Mouse (Mus musculus): ENCODE measurements around the gene Nek5.

- TF ChIP-seq TCF3 (IDR thresholded peaks at IDR 0.05; ENCODE audit: insufficient read length, low read depth) (no peak), POLR2A (IDR thresholded peaks at IDR 0.05; ENCODE audit: insufficient read length, low read depth) (no peak), CEBPB (IDR thresholded peaks at IDR 0.05; ENCODE audit: insufficient read depth, poor library complexity, severe bottlenecking) (no peak), E2F4 (IDR thresholded peaks at IDR 0.05; ENCODE audit: insufficient read depth) (no peak), MYOD1 (IDR thresholded peaks at IDR 0.05; ENCODE audit: control insufficient read depth in 1 of 3, insufficient read length in 2 of 3, low read depth in 2 of 3) (no peak), MYOG (IDR thresholded peaks at IDR 0.05; ENCODE audit: control insufficient read depth in 1 of 3, insufficient read depth in 1 of 3, insufficient read length in 2 of 3, low read depth in 2 of 3) (no peak), USF1 (IDR thresholded peaks at IDR 0.05; ENCODE audit: low read depth) (no peak), MAX (IDR thresholded peaks at IDR 0.05; ENCODE audit: low read depth) (no peak), POLR2AphosphoS2 (IDR thresholded peaks at IDR 0.05; ENCODE audit: insufficient read length, low read depth) (no peak), TCF12 (IDR thresholded peaks at IDR 0.05; ENCODE audit: insufficient read depth, poor library complexity, severe bottlenecking) (no peak), REST (IDR thresholded peaks at IDR 0.05; ENCODE audit: insufficient read depth, insufficient read length) (no peak), SRF (IDR thresholded peaks at IDR 0.05; ENCODE audit: control insufficient read depth, insufficient read length, low read depth) (no peak)
Measured at GRCm38 (mm10) chr8:22091568-22091967, 33.3 kb downstream of the Nek5 start.

Data from myocyte (in vitro differentiated cells).